Mouse (Mus musculus): ENCODE data around the gene Olfr514.
"Not testable (repeated sequence)": the region's sequence is repeated elsewhere in the genome, so short reads cannot be mapped to it uniquely, and the experiment has no call there.

DNA sequence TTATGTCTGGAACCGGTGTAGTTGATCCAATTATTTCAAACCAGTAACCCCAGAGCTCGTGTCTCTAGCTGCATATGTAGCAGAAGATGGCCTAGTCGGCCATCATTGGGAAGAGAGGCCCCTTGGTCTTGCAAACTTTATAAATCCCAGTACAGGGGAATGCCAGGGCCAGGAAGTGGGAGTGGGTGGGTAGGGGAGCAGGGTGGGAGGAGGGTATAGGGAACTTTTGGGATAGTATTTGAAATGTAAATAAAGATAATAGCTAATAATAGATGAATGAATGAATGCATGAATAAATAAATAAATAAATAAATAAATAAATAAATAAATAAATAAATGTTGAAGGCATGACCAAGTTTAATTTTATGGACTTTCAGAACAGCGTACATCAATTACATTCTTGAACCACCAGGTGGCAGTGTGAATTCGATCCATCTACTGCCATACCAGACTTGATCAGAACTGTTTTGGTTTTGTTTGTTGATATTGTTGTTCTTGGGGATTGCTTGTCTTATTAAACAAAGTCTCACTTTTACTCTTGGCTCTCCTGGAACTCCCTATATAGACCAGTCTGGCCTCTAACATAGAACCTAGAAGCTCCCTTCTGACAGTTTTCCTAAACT, 11.1 kb downstream of the Olfr514 start:
- not testable (repeated sequence) for TF ChIP-seq POLR2A (IDR thresholded peaks at IDR 0.05; ENCODE audit: borderline replicate concordance, low read depth, low read length); CTCF (IDR thresholded peaks at IDR 0.05; ENCODE audit: low read depth, low read length)

Measured in bone marrow macrophage, adult 2 months (primary cell).